Mouse (Mus musculus) heart, embryonic 14.5 days (tissue): ENCODE data around the gene Vmn2r102. TPM values are rescaled to one million over a fixed set of nuclear protein-coding genes. Genes with fewer than 3 reads are reported as not detected.

Experiments used
- ATAC-seq: fragments of 200-750 bp; cut with Nextera tagmentation; 2 replicates; pipeline ENCODE4 v1.8.0; 2017; ENCODE audit warnings: low read depth, moderate TSS enrichment; ENCODE audit not compliant: insufficient number of reproducible peaks, insufficient read depth, low FRiP score
- H3K27ac ChIP-seq, 2 experiments: fragments of 200-500 bp in 1 of 2; fragments of 300-500 bp in 1 of 2; sonication (generic) in 1 of 2; replicated peaks in 1 of 2; 2 replicates each; pipeline ENCODE4 v1.5.1; 2012 to 2014; ENCODE audit warnings: low read depth in 2 of 2, low read length in 2 of 2, control low read depth in 1 of 2, mild to moderate bottlenecking in 1 of 2, mixed read lengths in 1 of 2; ENCODE audit not compliant: control insufficient read depth in 1 of 2, insufficient read depth in 1 of 2
- H3K27me3 ChIP-seq: fragments of 300-500 bp; sonication (generic); 2 replicates; pipeline ENCODE4 v1.6.1; 2014; ENCODE audit warnings: mild to moderate bottlenecking, low read length, control low read depth; ENCODE audit not compliant: control insufficient read depth, insufficient read depth
- H3K36me3 ChIP-seq: fragments of 300-500 bp; sonication (generic); 2 replicates; pipeline ENCODE4 v1.6.1; 2014; ENCODE audit warnings: mild to moderate bottlenecking, control low read depth, low read length, mixed read lengths; ENCODE audit not compliant: control insufficient read depth, insufficient read depth
- H3K4me1 ChIP-seq, 2 experiments: fragments of 200-500 bp in 1 of 2; fragments of 300-500 bp in 1 of 2; sonication (generic) in 1 of 2; 2 replicates each; pipeline ENCODE4 v1.6.1; 2012 to 2014; ENCODE audit warnings: low read length in 2 of 2, control low read depth in 1 of 2, mixed read lengths in 1 of 2; ENCODE audit not compliant: control insufficient read depth in 2 of 2, insufficient read depth in 2 of 2
- H3K4me2 ChIP-seq: fragments of 300-500 bp; sonication (generic); 2 replicates; pipeline ENCODE4 v1.6.1; 2014; ENCODE audit warnings: mild to moderate bottlenecking, low read length
- H3K4me3 ChIP-seq, 2 experiments: fragments of 200-500 bp in 1 of 2; fragments of 300-500 bp in 1 of 2; sonication (generic) in 1 of 2; 2 replicates each; pipeline ENCODE4 v1.5.1; 2012 to 2014; ENCODE audit warnings: low read length in 2 of 2, mild to moderate bottlenecking in 2 of 2, control low read depth in 1 of 2, low read depth in 1 of 2, moderate library complexity in 1 of 2; ENCODE audit not compliant: control insufficient read depth in 1 of 2, insufficient read depth in 1 of 2
- H3K9ac ChIP-seq: fragments of 300-500 bp; sonication (generic); 2 replicates; pipeline ENCODE4 v1.6.1; 2014; ENCODE audit warnings: mild to moderate bottlenecking, low read length
- H3K9me3 ChIP-seq: fragments of 300-500 bp; sonication (generic); 2 replicates; pipeline ENCODE4 v1.6.1; 2016; ENCODE audit warnings: low read length, control low read depth; ENCODE audit not compliant: control insufficient read depth
- WGBS: fragments of 180-500 bp; shearing (Covaris S2); extraction: QIAGEN DNeasy Blood & Tissue Kit; methylation state at CpG from one replicate; pipeline ENCODE4 v1.1.7; 2014; 5-methylcytosine and 5-hydroxymethylcytosine counted together
- polyA plus RNA-seq: library from polyadenylated mRNA; unstranded; fragments of >200 nt; fragmentation: Nextera tagmentation; extraction: Ambion mirVana; gene quantifications from 2 replicates; pipeline ENCODE4 v1.2.1, GENCODE M21; 2014

Gene Vmn2r102
- polyA plus RNA-seq, result not detected in 2 replicates

- H3K9ac ChIP-seq, result no peak within 1 kb of the TSS
- H3K4me1 ChIP-seq, result no peaks in the 10 kb centered on the region
- WGBS, result 54% methylated on average over 2 of the region's 2 CpGs
- no peaks in the 10 kb centered on the region for H3K27me3 ChIP-seq
- 0 out of 2 replicates have a peak, but pooled peaks cover 6% of the 10 kb centered on the region for H3K9me3 ChIP-seq
- H3K4me3 ChIP-seq, result no peak within 1 kb of the TSS
- no peak within 1 kb of the TSS for H3K27ac ChIP-seq
- no peak within 1 kb of the TSS for H3K4me2 ChIP-seq
- ATAC-seq, result no peak
- H3K36me3 ChIP-seq, result no peaks in the 10 kb centered on the region
Observed at GRCm38 (mm10) chr17:19660028-19660427, at the start of gene Vmn2r102. Gene Vmn2r102 (plus strand): TSS chr17:19660328.

- 78% methylated on average over 1 of the region's 1 CpGs for WGBS
- Histone ChIP-seq H3K9me3 (peaks cover 39% of the 10 kb centered on the region), H3K27ac (no peak overlapping the region), H3K4me3 (no peak overlapping the region), H3K4me2 (no peak overlapping the region), H3K4me1 (no peaks in the 10 kb centered on the region), H3K9ac (no peak overlapping the region), H3K36me3 (no peaks in the 10 kb centered on the region), H3K27me3 (no peaks in the 10 kb centered on the region)
- no peak for ATAC-seq
Observed at GRCm38 (mm10) chr17:19629328-19629727, 30.8 kb upstream of the Vmn2r102 start.

GRCm38 (mm10) chr17:19658447-19658846 lies 1.7 kb upstream of the Vmn2r102 start:
- Histone ChIP-seq H3K9ac (no peak overlapping the region), H3K36me3 (no peaks in the 10 kb centered on the region), H3K27ac (no peak overlapping the region), H3K4me3 (no peak overlapping the region), H3K27me3 (no peaks in the 10 kb centered on the region), H3K4me1 (no peaks in the 10 kb centered on the region), H3K4me2 (no peak overlapping the region), H3K9me3 (0 out of 2 replicates have a peak, but pooled peaks cover 6% of the 10 kb centered on the region)
- WGBS, result 65% methylated on average over 3 of the region's 3 CpGs
- no peak for ATAC-seq

- H3K9me3 ChIP-seq, result peaks cover 8% of the 10 kb centered on the region; the same call in 1 of the 2 replicates
- ATAC-seq, result no peak
- H3K4me1 ChIP-seq, result no peaks in the 10 kb centered on the region
- H3K27ac ChIP-seq, result no peak overlapping the region
- no peaks in the 10 kb centered on the region for H3K36me3 ChIP-seq
- no peak overlapping the region for H3K9ac ChIP-seq
- no peaks in the 10 kb centered on the region for H3K27me3 ChIP-seq
- no peak overlapping the region for H3K4me2 ChIP-seq
- H3K4me3 ChIP-seq, result no peak overlapping the region
Observed at GRCm38 (mm10) chr17:19692062-19692461, 31.9 kb downstream of the Vmn2r102 start.

Other genes with a start within 250 kb of the Vmn2r102 start
- not detected in 2 replicates for gene Vmn2r100, start 155.6 kb upstream of the Vmn2r102 start, polyA plus RNA-seq
- gene Vmn2r101, start 83.1 kb upstream of the Vmn2r102 start, polyA plus RNA-seq, result not detected in 2 replicates
- gene Vmn2r103, start 113.0 kb downstream of the Vmn2r102 start, polyA plus RNA-seq, result not detected in 2 replicates